Mouse (Mus musculus): ENCODE measurements around the gene Ttc25.

Ttc25 gene

DNA sequence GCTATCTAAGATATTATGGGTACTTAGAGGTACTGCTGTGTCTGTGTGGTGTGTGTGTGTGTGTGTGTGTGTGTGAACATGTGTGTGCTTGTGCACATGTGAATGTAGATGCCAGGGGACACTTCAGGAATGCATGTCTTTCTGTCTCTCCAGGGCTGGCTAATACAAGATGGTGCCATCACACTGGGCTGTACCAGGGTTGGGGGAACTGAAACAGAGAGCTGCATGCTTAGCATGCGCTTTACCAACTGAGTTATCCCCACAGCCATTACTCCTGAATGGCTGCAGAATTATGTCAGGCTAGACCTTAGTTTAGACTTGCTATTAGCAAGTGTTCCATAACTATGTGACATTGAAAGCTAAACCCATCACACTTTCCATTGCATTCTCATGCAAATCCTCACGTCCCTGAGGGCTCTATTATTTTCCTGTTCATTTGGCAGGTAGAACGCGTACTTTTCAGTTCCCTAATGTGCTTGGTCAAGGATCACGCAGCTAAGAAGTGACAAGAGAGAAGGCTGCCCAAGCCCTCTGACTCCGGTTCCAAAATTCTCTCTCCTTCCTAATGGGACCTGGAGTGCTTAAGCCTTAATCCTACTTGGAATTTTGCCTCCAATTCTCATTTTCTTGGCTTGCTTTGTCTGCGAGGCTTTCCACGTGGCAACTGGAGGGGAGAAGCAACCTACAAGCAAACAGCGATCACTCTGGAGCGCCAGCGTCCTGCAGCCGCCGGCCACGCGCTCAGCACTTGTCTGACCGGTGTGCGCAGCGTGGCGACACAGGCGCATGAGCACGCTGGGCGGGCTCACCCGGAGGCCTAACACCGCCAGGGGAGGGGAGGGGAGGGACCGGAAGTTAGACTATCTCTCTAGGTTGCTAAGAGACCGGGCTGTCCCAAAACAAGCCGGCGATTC, at the start of gene Ttc25:
Gene Ttc25 (plus strand): TSS at position 776 of the 914 bp plus-strand sequence.
- in situ Hi-C loops (cut with MboI; ENCODE audit: low pct_unique_long_range_greater_than_20kb in 1 of 2, low sequenced_read_pairs in 2 of 2, unreplicated experiment in 1 of 2): no loop called here

DNA sequence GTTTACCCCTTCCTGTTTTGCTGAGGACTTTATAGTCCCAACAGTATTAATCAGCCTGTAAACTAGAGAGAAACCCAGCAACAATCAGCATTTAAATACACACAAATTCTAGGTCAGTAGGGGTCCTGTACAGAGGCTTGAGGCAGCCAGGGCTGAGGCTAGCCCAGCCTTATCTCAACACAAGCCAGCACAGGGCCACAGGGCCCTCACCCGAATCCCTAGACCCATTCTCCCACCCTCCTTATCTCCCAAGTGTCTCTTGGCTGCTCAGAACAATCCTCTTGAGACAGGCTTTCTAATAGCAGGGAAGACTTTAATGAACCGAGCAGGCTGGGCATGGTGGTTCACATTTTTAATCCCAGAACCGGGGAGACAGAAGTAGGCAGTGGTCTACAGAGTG, 45.2 kb upstream of the Ttc25 start:
- in situ Hi-C loops (cut with MboI; ENCODE audit: low pct_unique_long_range_greater_than_20kb in 1 of 2, low sequenced_read_pairs in 2 of 2, unreplicated experiment in 1 of 2): loop anchor here in 1 of 2 experiments (25.0 kb wide), 1 partner anchor 1488 kb away; the partner anchor contains the start of gene Top2a

DNA sequence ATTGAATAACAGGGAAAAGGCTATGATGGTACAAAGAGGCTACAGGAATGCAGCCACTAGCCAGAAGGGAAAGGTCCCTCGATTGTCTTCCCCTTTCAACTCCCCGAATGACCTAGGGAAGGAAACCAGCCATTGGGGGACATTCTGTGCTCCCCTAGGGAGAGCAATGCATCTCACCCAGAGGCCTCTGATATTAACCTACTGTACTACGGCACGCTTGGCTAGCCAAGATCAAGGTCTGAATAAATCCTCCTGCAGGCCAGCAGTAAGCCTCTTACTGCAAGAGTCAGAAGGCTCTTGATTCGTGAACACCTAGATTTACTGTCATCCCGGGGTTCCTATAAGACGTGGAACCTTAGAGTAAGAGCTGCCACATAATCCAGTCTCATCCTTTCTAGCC, 44.8 kb upstream of the Ttc25 start:
- in situ Hi-C loops (cut with MboI; ENCODE audit: low pct_unique_long_range_greater_than_20kb in 1 of 2, low sequenced_read_pairs in 2 of 2, unreplicated experiment in 1 of 2): loop anchor here in 1 of 2 experiments (25.0 kb wide), 1 partner anchor 1488 kb away; the partner anchor contains the start of gene Top2a

DNA sequence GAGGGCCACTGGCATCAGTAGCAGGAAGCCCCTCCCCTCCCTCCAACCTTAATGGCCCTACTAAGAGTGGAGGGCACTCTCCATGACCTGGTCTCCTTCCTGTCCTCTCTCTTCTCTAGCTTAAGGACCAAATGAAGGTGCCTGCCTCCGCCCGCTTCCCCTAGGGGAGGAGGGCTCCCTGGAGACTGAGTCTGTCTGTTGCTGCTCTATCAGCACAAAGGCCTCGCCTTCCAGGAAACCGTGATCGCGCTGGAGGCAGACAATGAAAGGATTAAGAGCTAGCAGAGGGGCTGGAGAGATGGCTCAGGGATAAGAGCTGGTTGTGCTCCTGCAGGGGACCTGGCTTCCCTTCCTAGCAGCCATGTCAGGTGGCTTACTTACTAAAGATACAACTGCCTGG, 44.1 kb upstream of the Ttc25 start:
- in situ Hi-C loops (cut with MboI; ENCODE audit: low pct_unique_long_range_greater_than_20kb in 1 of 2, low sequenced_read_pairs in 2 of 2, unreplicated experiment in 1 of 2): loop anchor here in 1 of 2 experiments (25.0 kb wide), 1 partner anchor 1489 kb away; the partner anchor contains the start of gene Top2a

DNA sequence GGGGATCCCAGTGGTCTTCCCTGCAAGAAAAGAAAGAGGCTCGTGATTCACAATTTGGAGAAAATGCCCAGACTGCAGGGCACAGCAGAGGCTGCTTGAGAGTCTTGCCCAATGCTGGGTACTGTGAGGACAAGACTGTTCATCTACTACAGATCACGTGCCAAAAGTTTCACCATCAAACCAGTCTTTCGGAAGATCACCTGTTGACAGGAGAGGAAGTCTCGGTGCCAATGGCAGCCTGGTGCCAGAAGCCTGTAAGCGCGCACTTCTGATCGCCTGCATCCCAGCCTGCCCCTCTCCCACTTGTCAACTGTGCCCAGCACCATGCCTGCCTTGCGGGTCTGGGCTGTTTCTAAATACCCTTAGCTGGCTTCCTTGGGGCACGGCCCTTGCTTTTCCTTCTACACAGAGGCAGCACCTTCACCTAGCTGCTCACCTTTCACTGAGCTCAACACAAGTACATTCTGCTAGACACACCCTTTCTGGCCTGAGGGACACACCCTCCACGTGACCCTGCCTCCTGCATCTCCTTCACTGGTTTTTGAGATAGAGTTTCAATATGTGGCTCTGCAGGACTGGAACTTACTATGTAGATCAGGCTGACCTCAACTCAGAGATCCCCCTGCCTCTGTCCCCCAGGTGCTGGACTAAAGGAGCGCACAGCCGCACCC, 40.3 kb upstream of the Ttc25 start:
- in situ Hi-C loops (cut with MboI; ENCODE audit: low pct_unique_long_range_greater_than_20kb in 1 of 2, low sequenced_read_pairs in 2 of 2, unreplicated experiment in 1 of 2): loop anchor here in 1 of 2 experiments (25.0 kb wide), 1 partner anchor 1493 kb away; the partner anchor contains the start of gene Top2a

DNA sequence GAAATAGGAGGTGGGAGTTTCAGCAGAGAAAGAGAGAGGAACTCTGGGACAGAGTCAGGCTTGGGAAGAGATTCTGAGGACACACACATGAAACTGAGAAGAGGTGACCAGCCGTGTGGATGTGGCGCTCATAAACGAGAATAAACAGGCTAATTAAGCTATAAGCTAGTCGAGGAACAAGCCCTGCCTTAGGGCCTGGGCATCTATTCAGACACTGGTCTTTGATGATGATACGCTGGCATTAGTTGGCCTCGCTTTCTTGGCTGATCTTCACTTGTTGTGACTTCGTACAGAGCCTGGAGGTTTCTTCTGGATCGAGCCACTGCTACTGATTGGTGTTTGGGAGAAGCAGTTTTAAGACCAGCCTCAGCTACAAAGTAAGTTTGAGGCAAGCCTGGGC, 39.4 kb upstream of the Ttc25 start:
- in situ Hi-C loops (cut with MboI; ENCODE audit: low pct_unique_long_range_greater_than_20kb in 1 of 2, low sequenced_read_pairs in 2 of 2, unreplicated experiment in 1 of 2): loop anchor here in 1 of 2 experiments (25.0 kb wide), 1 partner anchor 1494 kb away; the partner anchor contains the start of gene Top2a

DNA sequence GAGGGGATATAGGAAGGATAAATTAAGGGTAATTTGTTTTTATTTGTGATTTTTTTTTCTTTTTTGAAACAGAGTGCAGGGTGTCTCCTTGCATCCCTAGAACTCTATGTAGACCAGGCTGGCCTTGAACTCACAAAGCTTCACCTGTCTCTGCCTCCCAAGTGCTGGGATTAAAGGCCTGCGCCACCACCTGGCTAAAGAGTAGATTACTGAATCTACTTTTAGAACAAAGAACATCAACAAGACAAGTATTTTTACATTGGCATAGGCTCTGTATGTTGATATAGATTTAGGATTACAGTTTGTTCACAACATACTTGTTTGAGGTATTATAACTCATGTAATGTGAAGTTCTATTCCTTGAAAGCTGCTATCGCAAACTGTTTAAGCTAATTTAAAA, 34.9 kb upstream of the Ttc25 start:
- in situ Hi-C loops (cut with MboI; ENCODE audit: low pct_unique_long_range_greater_than_20kb in 1 of 2, low sequenced_read_pairs in 2 of 2, unreplicated experiment in 1 of 2): loop anchor here in 1 of 2 experiments (25.0 kb wide), 1 partner anchor 1498 kb away; the partner anchor contains the start of gene Top2a

DNA sequence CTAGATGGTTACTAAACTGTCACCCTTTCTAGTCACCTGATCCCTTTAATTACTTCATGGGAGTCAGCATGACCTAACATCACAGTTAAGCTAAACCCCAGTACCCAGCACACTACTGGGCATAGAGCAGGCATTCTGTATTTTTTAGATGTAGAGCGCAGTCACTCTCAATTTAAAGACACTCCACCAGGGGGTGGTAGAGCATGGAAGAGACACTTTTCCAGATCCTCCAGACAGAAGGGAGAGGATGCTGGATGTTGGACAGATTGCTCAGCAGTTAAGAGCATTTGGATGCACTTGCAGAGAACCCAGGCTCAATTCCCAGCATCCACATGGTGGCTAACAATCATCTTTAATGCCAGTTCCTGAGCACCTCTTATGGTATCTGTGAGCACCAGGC, 33.0 kb upstream of the Ttc25 start:
- in situ Hi-C loops (cut with MboI; ENCODE audit: low pct_unique_long_range_greater_than_20kb in 1 of 2, low sequenced_read_pairs in 2 of 2, unreplicated experiment in 1 of 2): loop anchor here in 1 of 2 experiments (25.0 kb wide), 1 partner anchor 1500 kb away; the partner anchor contains the start of gene Top2a

DNA sequence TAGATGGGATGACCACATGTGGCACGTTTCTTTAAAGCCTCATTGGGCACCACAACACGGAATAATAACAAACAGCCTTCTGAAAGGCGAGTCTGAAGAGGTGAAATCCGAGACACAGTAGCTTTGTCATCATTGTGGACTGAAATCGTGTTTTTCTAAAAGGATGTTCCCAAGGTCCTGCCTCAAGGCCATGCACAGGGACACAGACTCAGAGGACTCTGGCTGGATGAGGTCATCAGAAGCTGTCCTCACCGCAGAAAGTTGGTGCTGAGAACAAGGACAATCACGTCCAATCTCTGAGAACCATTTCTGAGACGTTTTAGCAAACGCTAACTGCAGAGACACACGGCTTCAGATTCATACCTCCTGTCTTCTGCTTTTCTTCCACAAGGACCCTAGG, 31.7 kb upstream of the Ttc25 start:
- in situ Hi-C loops (cut with MboI; ENCODE audit: low pct_unique_long_range_greater_than_20kb in 1 of 2, low sequenced_read_pairs in 2 of 2, unreplicated experiment in 1 of 2): loop anchor here in 1 of 2 experiments (25.0 kb wide), 1 partner anchor 1501 kb away; the partner anchor contains the start of gene Top2a

DNA sequence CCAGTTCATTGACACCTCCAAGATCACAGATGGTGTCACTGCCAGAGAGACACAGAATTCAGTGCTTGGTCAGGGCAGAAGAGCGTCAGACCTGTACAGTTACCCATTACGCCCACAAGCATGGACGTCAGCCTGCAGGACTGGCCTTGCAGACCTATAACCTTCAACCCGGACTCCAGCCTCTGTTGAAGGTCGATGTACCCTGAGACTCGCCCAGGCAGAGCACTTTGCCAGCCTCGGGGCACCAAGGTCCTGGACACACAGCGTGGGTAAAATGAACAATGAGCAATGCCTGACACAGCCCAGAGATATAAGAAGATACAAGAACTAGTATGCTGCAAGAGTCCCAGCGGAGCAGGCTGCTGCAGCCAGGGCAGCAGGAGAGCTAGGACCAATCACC, 30.3 kb upstream of the Ttc25 start:
- in situ Hi-C loops (cut with MboI; ENCODE audit: low pct_unique_long_range_greater_than_20kb in 1 of 2, low sequenced_read_pairs in 2 of 2, unreplicated experiment in 1 of 2): loop anchor here in 1 of 2 experiments (25.0 kb wide), 1 partner anchor 1503 kb away; the partner anchor contains the start of gene Top2a

DNA sequence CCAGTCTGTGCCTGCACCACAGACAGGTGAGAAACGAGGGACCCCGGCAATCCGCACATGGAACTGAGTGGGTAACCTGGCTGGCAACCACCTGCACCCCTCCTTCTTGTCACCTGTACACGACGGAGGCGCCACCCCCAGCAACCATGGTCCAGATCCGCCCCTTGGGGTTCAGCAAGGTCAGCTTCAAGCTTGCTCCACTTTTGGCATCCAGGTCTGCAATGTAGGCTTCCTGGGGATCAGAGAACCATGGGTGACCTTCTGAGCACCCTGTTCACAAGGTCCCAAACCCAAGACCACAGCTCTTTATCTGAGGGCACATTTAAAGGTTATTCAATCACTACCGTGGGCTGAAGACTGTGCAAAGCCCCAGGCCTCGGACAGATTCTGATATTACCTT, 29.6 kb upstream of the Ttc25 start:
- in situ Hi-C loops (cut with MboI; ENCODE audit: low pct_unique_long_range_greater_than_20kb in 1 of 2, low sequenced_read_pairs in 2 of 2, unreplicated experiment in 1 of 2): loop anchor here in 1 of 2 experiments (25.0 kb wide), 1 partner anchor 1503 kb away; the partner anchor contains the start of gene Top2a

DNA sequence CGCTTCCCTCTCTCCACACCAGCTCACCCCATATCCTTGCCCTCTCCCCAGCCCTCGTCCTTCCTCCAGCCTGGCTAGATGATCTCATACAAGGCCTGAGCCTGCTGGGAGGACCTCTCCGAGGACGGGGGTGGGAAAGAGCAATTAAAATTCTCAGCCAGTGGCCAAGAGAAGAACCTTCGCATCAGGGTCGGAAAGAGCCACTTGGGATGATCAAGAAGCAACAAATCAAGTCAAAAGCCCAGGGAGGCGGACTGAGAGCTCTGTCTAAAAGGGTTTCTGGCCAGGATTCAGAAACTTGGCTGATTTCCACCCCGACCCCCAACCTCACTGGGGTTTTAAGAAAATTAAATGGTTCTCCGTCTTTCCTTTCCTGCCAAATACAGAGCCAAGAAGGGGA, 29.1 kb upstream of the Ttc25 start:
- in situ Hi-C loops (cut with MboI; ENCODE audit: low pct_unique_long_range_greater_than_20kb in 1 of 2, low sequenced_read_pairs in 2 of 2, unreplicated experiment in 1 of 2): loop anchor here in 1 of 2 experiments (25.0 kb wide), 1 partner anchor 1504 kb away; the partner anchor contains the start of gene Top2a

DNA sequence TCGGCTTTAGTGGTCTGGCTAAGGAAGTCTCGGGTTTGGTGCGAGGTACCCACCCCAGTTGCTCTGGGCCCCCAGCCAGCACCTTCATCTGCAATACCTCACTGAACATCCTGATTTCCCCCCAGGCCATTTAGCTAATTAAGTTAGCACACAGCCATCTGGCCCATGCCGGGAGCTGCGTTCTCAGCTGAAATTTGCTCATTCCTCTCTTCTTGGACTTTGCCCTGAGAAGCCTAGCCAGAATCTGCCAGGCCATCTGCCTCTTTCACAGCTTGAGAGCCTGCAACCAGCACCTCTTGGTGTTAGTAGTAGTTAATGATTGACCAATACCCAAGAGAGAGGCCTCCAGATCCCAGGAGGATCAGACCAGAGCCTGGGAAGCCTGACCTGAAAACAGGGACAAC, 27.2 kb upstream of the Ttc25 start:
- in situ Hi-C loops (cut with MboI; ENCODE audit: low pct_unique_long_range_greater_than_20kb in 1 of 2, low sequenced_read_pairs in 2 of 2, unreplicated experiment in 1 of 2): loop anchor here in 1 of 2 experiments (25.0 kb wide), 1 partner anchor 1506 kb away; the partner anchor contains the start of gene Top2a

DNA sequence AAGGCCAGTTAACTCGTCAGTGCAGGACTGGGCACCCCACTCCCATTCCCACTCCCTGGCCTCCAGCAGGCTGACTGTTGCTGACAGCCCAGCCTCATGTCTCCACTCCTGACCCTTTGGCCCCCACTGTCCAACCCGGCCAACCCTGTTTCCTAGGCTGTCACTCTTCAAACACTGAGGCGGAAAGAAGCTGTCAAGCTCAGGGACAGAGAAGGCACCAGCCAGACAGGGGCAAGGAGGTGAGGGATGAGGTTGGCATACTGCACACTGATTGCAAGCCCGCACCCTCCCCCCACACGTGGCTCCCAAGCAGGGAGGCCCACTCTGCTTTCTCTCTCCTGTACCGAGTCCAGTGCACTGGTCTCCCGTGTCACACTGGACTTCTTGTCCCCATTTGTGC, 26.2 kb upstream of the Ttc25 start:
- in situ Hi-C loops (cut with MboI; ENCODE audit: low pct_unique_long_range_greater_than_20kb in 1 of 2, low sequenced_read_pairs in 2 of 2, unreplicated experiment in 1 of 2): loop anchor here in 1 of 2 experiments (25.0 kb wide), 1 partner anchor 1507 kb away; the partner anchor contains the start of gene Top2a

DNA sequence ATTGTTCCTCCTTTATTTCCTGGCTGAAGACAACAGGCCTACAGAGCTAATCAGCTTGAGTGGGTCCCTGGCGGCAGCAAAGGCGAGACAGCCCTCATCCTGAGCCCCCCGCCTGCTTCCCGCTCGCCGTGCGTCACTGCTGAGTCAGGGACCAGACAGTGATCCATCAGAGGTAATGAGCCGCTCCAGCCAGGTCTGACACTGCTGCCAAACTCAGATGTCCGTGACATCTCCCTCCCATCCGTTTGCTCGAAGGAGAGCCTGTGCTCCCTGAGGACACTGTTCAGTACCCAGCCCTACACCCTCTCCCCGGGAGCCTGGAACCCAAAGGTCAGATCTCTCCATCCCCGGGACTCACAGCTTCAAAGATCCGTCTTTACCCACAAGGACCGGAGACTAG, 24.6 kb upstream of the Ttc25 start:
- in situ Hi-C loops (cut with MboI; ENCODE audit: low pct_unique_long_range_greater_than_20kb in 1 of 2, low sequenced_read_pairs in 2 of 2, unreplicated experiment in 1 of 2): loop anchor here in 1 of 2 experiments (25.0 kb wide), 1 partner anchor 1509 kb away; the partner anchor contains the start of gene Top2a

DNA sequence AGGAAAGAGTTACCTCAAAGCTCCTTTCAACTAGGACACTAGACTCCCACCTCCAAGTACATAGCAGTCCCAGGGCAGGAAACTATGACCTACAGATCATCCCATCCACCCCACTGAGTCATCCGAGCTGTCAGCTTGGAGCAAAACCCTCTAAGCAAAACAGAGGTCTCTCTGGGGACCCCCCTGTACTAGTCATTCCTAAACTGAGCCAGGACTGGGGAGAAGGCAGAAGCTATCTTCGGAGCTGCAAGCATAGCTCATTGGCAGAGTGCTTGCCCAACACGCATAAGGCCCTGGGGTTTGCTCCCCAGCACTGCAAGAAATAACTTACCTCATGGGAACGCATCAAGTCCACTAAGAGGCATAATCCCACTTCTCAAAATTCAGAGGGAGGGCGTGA, 21.0 kb upstream of the Ttc25 start:
- in situ Hi-C loops (cut with MboI; ENCODE audit: low pct_unique_long_range_greater_than_20kb in 1 of 2, low sequenced_read_pairs in 2 of 2, unreplicated experiment in 1 of 2): loop anchor here in 1 of 2 experiments (25.0 kb wide), 1 partner anchor 1512 kb away; the partner anchor contains the start of gene Top2a

DNA sequence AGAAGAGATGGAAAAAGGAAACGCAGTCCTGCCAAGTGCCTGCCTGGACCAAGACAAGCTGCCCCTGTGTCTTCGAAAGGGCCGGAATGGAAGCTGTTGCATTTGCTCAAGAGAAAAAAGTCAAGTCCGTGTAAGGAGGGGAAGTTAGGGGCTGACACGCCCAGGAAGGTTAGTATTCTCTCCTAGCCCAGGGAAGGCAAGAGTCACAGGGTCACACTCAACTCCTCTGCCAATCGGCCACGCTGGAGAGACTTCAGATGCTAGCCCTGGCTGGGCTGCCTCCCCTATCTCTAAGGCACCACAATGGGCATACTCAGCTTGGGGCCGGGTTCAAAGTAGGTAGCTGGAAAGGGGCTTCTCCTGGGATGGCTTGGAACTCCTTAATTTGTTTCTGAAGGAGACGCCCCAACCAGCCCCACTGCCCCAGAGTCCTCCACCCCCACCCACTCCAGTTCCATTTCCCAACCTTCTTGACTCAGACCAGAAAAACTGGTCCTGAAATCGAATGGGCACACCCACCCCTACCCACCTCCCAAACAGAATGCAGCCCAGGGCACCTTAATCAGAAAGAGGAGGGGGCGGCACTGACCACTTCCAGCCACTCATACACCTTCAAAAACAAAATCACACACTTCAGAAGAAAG, 20.3 kb upstream of the Ttc25 start:
- in situ Hi-C loops (cut with MboI; ENCODE audit: low pct_unique_long_range_greater_than_20kb in 1 of 2, low sequenced_read_pairs in 2 of 2, unreplicated experiment in 1 of 2): loop anchor here in 1 of 2 experiments (25.0 kb wide), 1 partner anchor 1513 kb away; the partner anchor contains the start of gene Top2a

Measured in mouse embryonic stem cell (cell line).